Mouse (Mus musculus) liver, embryonic 12.5 days (tissue): Measurements from ENCODE around the gene Csnk1g2. TPM values are rescaled to one million over a fixed set of nuclear protein-coding genes. Genes with fewer than 3 reads are reported as not detected.
A peak's percentile ranks its signal among the peaks of the same experiment; 100 is the strongest.

Experiments
- ATAC-seq: fragments of 200-750 bp; cut with Nextera tagmentation; 2 replicates; pipeline ENCODE4 v1.8.0; 2017; ENCODE audit warnings: moderate number of reproducible peaks, mild to moderate bottlenecking, moderate library complexity
- H3K27ac ChIP-seq: fragments of 300-500 bp; sonication (generic); 2 replicates; pipeline ENCODE4 v1.5.1; 2016; ENCODE audit warnings: mild to moderate bottlenecking
- H3K27me3 ChIP-seq: fragments of 300-500 bp; sonication (generic); replicated peaks from 2 replicates; pipeline ENCODE4 v1.6.1; 2016; ENCODE audit warnings: mild to moderate bottlenecking, moderate library complexity
- H3K36me3 ChIP-seq: fragments of 300-500 bp; sonication (generic); 2 replicates; pipeline ENCODE4 v1.6.1; 2016; ENCODE audit warnings: mild to moderate bottlenecking, moderate library complexity
- H3K4me1 ChIP-seq: fragments of 300-500 bp; sonication (generic); 2 replicates; pipeline ENCODE4 v1.6.1; 2016
- H3K4me2 ChIP-seq: fragments of 300-500 bp; sonication (generic); 2 replicates; pipeline ENCODE4 v1.6.1; 2016; ENCODE audit warnings: mild to moderate bottlenecking, moderate library complexity
- H3K4me3 ChIP-seq: fragments of 300-500 bp; sonication (generic); 2 replicates; pipeline ENCODE4 v1.5.1; 2016; ENCODE audit warnings: mild to moderate bottlenecking, moderate library complexity
- H3K9ac ChIP-seq: fragments of 300-500 bp; sonication (generic); 2 replicates; pipeline ENCODE4 v1.6.1; 2016; ENCODE audit warnings: mild to moderate bottlenecking, moderate library complexity
- H3K9me3 ChIP-seq: fragments of 300-500 bp; sonication (generic); replicated peaks from 2 replicates; pipeline ENCODE4 v1.6.1; 2016; ENCODE audit warnings: mild to moderate bottlenecking, moderate library complexity
- WGBS: fragments of 180-500 bp; shearing (Covaris S2); methylation state at CpG from one replicate; pipeline ENCODE4 v1.1.7; 2016; ENCODE audit not compliant: insufficient replicate concordance; 5-methylcytosine and 5-hydroxymethylcytosine counted together
- polyA plus RNA-seq: library from polyadenylated mRNA; unstranded; fragments of >200 nt; fragmentation: Nextera tagmentation; extraction: Ambion mirVana; gene quantifications from 2 replicates; pipeline ENCODE4 v1.2.1, GENCODE M21; 2016

The Csnk1g2 gene
- polyA plus RNA-seq, 1 experiment from 2014 or later, result 106 TPM

GRCm38 (mm10) chr10:80619465-80620244 is 3.0 kb upstream of the Csnk1g2 start:
- H3K9me3 ChIP-seq, result no peaks in the 10 kb centered on the region
- H3K27me3 ChIP-seq, result no peaks in the 10 kb centered on the region
- peak overlapping the region; percentile 22 for H3K4me2 ChIP-seq
- no peak overlapping the region for H3K4me3 ChIP-seq
- no peak for ATAC-seq
- peaks cover 16% of the 10 kb centered on the region for H3K36me3 ChIP-seq
- no peak overlapping the region for H3K9ac ChIP-seq
- peak overlapping the region; percentile 96 for H3K27ac ChIP-seq
- WGBS, result 39% methylated on average over 8 of the region's 8 CpGs
- H3K4me1 ChIP-seq, result peaks cover 56% of the 10 kb centered on the region

DNA sequence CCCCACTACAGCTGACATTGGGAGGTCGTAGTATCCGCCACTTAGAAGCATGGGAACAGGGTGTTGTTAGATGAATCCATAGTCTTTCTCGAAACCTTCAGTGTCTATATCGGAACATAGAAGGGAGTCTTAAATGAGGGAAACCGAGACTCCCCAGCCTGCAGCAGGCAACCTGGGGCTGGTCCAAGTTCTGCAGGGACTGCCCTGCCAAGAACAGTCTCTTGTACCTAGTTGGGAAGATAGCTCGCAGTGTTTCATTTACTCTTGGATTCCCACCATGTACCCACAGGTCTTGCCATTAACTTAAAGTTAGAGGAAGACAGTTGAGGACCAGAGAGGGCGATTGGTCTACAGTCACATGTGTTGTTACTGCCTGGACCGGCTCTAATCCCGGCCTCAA is 2.3 kb upstream of the Csnk1g2 start:
- no peak for ATAC-seq
- Histone ChIP-seq H3K36me3 (peaks cover 9% of the 10 kb centered on the region), H3K4me1 (peaks cover 63% of the 10 kb centered on the region), H3K9ac (no peak overlapping the region), H3K9me3 (no peaks in the 10 kb centered on the region), H3K27ac (peak overlapping the region; percentile 96), H3K4me2 (no peak overlapping the region), H3K4me3 (no peak overlapping the region), H3K27me3 (no peaks in the 10 kb centered on the region)
- 83% methylated on average over 9 of the region's 9 CpGs for WGBS

DNA sequence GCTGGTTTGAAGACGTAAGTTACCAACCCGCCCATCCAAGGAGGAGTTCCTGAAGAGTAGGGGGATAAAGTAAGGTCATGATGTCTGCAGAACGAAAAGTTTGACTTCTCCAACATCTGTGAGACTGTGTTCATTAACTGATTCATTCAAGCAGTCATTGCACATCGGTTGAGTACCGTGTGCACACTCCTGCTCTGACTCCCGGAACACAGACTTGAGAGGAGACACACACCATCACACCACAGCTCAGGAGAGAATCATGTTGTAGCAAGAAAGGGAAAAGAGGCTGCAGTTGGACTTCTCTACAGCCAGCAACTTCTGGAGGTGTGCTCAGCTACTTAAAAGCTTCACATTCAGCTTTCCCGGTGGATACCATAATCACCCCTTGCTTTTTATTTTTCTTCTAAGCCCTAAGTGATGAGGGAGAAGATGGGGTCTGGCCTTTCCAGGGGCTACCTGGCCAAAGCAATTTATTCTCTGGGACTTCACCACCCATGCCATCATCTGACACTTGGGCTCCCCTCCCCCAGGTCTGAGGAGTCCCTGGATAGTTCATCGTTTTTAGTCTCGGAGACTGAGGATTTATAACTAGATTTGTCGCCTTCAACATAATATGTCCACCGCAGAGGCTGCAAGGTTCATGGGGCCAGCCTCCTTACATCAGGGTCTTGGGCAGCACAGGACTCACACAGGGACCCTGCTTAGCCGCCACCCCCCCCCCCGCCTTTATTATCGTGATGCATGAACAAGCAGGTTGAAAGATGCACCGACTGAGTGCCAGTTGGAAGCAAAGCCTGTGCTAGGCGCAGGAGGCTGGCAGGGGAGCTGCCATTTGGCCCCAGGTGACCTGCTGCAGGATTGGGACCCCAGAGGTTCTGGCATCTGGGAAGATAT is 1.6 kb upstream of the Csnk1g2 start:
- no peak for ATAC-seq
- 54% methylated on average over 16 of the region's 16 CpGs for WGBS

DNA sequence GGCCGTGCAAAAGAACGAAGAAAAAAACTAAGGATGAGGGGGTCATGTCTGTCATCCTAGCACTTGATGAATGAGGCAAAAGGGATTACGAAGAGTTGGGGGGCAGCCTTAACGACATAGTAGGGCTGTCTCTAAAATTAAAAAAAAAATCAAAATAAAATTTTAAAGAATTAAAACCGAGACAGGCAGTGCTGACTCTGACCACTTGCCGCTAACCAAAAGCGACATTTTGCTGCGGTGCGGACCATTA is 1.0 kb upstream of the Csnk1g2 start:
- H3K36me3 ChIP-seq, result peaks cover 8% of the 10 kb centered on the region; the same call in 1 of the 2 replicates
- peak overlapping the region; percentile 70 for H3K9ac ChIP-seq
- peak overlapping the region; percentile 90 for H3K4me3 ChIP-seq
- H3K9me3 ChIP-seq, result no peaks in the 10 kb centered on the region
- H3K4me2 ChIP-seq, result peak overlapping the region; percentile 85
- peak overlapping the region; percentile 96 for H3K27ac ChIP-seq
- ATAC-seq, result no peak
- H3K27me3 ChIP-seq, result no peaks in the 10 kb centered on the region
- peaks cover 70% of the 10 kb centered on the region for H3K4me1 ChIP-seq
- WGBS, result under 1% methylated on average over 9 of the region's 9 CpGs

More for the DNA sequence above, 1.6 kb upstream of the Csnk1g2 start:
- Histone ChIP-seq H3K27me3 (no peaks in the 10 kb centered on the region), H3K36me3 (peaks cover 8% of the 10 kb centered on the region), H3K4me3 (peak overlapping the region; percentile 90), H3K4me2 (peak overlapping the region; percentile 85), H3K9me3 (no peaks in the 10 kb centered on the region), H3K9ac (peak overlapping the region; percentile 70), H3K27ac (peak overlapping the region; percentile 96), H3K4me1 (peaks cover 68% of the 10 kb centered on the region)

DNA sequence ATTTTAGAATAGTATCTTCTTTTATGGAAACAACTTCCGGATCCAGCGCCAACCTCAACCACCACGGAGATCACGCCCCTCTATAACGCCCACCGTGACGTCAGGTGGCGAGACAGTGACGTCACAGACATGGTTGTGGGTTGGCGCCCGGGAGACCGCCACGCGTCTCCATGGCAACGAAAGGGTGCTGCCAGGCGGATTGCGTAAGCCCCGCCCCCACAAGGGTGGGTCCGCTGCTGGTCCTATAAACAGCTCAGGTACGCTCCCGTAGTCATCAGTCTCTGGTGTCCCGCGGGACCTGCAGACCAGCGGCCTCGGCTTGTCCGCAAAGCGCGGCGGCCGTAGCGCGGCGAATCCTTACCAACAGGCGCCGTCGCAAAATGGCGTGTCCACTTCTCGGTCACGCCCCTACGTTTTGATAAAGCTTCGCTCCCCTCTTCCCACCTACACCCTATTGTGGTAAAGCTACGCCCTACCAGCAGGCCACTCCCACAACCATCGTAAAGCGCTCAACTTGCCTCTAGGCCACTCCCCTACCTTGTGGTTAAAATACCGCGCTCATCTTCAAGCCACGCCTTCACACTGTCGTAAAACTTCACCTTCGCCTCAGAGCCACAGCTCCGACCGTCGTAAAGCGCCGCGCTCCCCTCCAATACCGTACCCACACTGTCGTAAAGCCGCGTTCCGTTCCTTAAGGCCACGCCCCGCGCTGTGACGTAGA is 538 bp upstream of the Csnk1g2 start:
- H3K4me2 ChIP-seq, result peak overlapping the region; percentile 85
- H3K27me3 ChIP-seq, result no peaks in the 10 kb centered on the region
- H3K4me3 ChIP-seq, result peak overlapping the region; percentile 90
- WGBS, result under 1% methylated on average over 64 of the region's 64 CpGs
- no peaks in the 10 kb centered on the region for H3K9me3 ChIP-seq
- peaks cover 8% of the 10 kb centered on the region; the same call in 1 of the 2 replicates for H3K36me3 ChIP-seq
- peaks cover 74% of the 10 kb centered on the region for H3K4me1 ChIP-seq
- ATAC-seq, result peak; percentile 92
- peak overlapping the region; percentile 96 for H3K27ac ChIP-seq
- H3K9ac ChIP-seq, result peak overlapping the region; percentile 70

GRCm38 (mm10) chr10:80623457-80624191 is 986 bp downstream of the Csnk1g2 start:
- peak overlapping the region; percentile 95 for H3K9ac ChIP-seq
- peak overlapping the region; percentile 96 for H3K27ac ChIP-seq
- 13% methylated on average over 15 of the region's 15 CpGs for WGBS
- peaks cover 9% of the 10 kb centered on the region; the same call in 1 of the 2 replicates for H3K36me3 ChIP-seq
- no peaks in the 10 kb centered on the region for H3K9me3 ChIP-seq
- no peaks in the 10 kb centered on the region for H3K27me3 ChIP-seq
- ATAC-seq, result no peak
- peak overlapping the region; percentile 98 for H3K4me2 ChIP-seq
- peaks cover 83% of the 10 kb centered on the region for H3K4me1 ChIP-seq
- peak overlapping the region; percentile 90 for H3K4me3 ChIP-seq

- Histone ChIP-seq H3K27ac (peak overlapping the region; percentile 96; the same call in 1 of the 2 replicates), H3K4me3 (no peak overlapping the region)
Measured at GRCm38 (mm10) chr10:80625764-80626163, 3.1 kb downstream of the Csnk1g2 start.

DNA sequence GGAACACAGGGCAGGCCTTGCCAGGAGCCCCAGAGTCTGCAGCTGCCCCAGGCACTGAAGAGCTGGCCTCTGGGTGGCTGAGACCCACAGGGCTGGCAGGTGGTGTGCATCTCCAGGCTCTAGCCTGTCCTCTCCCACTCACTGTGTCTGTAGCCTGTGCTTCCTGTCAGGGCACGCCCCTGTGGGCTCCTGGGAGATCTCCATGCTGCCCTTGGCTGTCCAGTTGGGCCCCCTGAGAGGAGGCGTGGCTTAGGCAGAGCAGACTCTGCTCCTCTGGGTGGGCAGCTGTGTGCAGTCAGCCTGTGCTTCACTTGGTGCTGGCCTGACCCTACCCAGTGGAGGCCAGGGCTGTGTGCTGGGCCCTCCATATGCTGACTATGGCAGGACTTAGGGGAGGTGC is 5.0 kb downstream of the Csnk1g2 start:
- H3K27ac ChIP-seq, result peak overlapping the region; percentile 38; the same call in 1 of the 2 replicates
- H3K4me3 ChIP-seq, result no peak overlapping the region
- H3K9me3 ChIP-seq, result no peaks in the 10 kb centered on the region
- H3K9ac ChIP-seq, result peak overlapping the region; percentile 33
- H3K36me3 ChIP-seq, result peaks cover 38% of the 10 kb centered on the region
- peaks cover 67% of the 10 kb centered on the region for H3K4me1 ChIP-seq
- no peak overlapping the region for H3K4me2 ChIP-seq
- 46% methylated on average over 2 of the region's 2 CpGs for WGBS
- ATAC-seq, result peak; percentile 24; the same call in 1 of the 2 replicates
- H3K27me3 ChIP-seq, result no peaks in the 10 kb centered on the region

More at GRCm38 (mm10) chr10:80625764-80626163, 3.1 kb downstream of the Csnk1g2 start:
- Histone ChIP-seq H3K36me3 (peaks cover 25% of the 10 kb centered on the region; the same call in 1 of the 2 replicates), H3K4me1 (peaks cover 76% of the 10 kb centered on the region), H3K27me3 (no peaks in the 10 kb centered on the region), H3K9me3 (no peaks in the 10 kb centered on the region), H3K4me2 (no peak overlapping the region), H3K9ac (peak overlapping the region; percentile 8; the same call in 1 of the 2 replicates)
- 87% methylated on average over 4 of the region's 4 CpGs for WGBS
- ATAC-seq, result no peak

GRCm38 (mm10) chr10:80628925-80629324 is 6.3 kb downstream of the Csnk1g2 start:
- Histone ChIP-seq H3K9me3 (no peaks in the 10 kb centered on the region), H3K36me3 (peaks cover 41% of the 10 kb centered on the region), H3K9ac (no peak overlapping the region), H3K27me3 (no peaks in the 10 kb centered on the region), H3K4me3 (no peak overlapping the region), H3K4me2 (no peak overlapping the region), H3K27ac (no peak overlapping the region), H3K4me1 (peaks cover 57% of the 10 kb centered on the region)
- ATAC-seq, result no peak
- 76% methylated on average over 9 of the region's 9 CpGs for WGBS

- 73% methylated on average over 6 of the region's 6 CpGs for WGBS
- Histone ChIP-seq H3K4me2 (no peak overlapping the region), H3K4me3 (no peak overlapping the region), H3K4me1 (peaks cover 14% of the 10 kb centered on the region; the same call in 1 of the 2 replicates), H3K9me3 (no peaks in the 10 kb centered on the region), H3K27me3 (no peaks in the 10 kb centered on the region), H3K36me3 (peaks cover 84% of the 10 kb centered on the region), H3K9ac (no peak overlapping the region), H3K27ac (0 out of 2 replicates have a peak overlapping the region, but pooled peaks have one; percentile 5)
- ATAC-seq, result no peak
Measured at GRCm38 (mm10) chr10:80635345-80635744, 12.7 kb downstream of the Csnk1g2 start.

DNA sequence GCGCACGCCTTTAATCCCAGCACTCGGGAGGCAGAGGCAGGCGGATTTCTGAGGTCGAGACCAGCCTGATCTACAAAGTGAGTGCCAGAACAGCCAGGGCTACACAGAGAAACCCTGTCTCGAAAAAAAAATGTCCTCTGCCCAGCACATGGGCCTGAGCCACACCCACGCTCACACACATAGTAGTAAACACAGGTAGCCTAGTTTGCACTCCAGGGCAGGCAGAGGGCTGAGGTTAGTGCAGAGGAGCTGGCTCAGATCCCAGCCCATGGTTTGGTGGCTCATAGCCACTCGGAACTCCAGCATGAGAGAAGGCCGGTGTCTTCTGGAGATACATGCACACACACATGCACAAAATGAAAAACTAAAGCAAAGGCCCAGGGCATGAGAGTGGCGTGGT is 24.3 kb downstream of the Csnk1g2 start:
- WGBS, result 79% methylated on average over 10 of the region's 10 CpGs
- Histone ChIP-seq H3K9ac (no peak overlapping the region), H3K4me2 (no peak overlapping the region), H3K4me3 (no peak overlapping the region), H3K27me3 (no peaks in the 10 kb centered on the region), H3K27ac (no peak overlapping the region), H3K9me3 (no peaks in the 10 kb centered on the region), H3K4me1 (no peaks in the 10 kb centered on the region), H3K36me3 (peaks cover 56% of the 10 kb centered on the region)
- no peak for ATAC-seq
